Mouse (Mus musculus): ENCODE data around the gene Armc2. TPM values are rescaled to one million over a fixed set of nuclear protein-coding genes. Genes with fewer than 3 reads are reported as not detected.

Gene Armc2
- total RNA-seq, 2 experiments from 2014 or later, result 0.16 to 0.33 TPM

DNA sequence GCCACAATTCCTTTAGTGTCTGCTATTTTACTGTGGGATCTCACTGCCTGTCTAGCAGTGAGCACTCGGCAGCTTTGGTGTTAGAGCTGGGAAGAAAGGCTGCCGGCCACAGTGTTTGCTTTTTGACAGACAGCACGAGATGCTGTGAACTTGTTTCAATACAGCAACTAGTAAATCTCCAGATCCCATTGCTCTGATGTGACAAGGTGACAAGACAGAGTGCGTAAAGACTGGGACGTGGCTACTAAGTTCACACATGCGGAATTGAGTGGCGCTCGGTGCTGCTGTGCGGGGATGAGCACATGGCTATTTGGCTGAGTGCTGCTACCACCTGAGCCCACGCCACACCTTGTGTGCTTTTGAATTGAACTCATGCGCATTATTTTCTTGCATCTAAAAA is 110.8 kb downstream of the Armc2 start:
- DNase-seq, result no peak

DNA sequence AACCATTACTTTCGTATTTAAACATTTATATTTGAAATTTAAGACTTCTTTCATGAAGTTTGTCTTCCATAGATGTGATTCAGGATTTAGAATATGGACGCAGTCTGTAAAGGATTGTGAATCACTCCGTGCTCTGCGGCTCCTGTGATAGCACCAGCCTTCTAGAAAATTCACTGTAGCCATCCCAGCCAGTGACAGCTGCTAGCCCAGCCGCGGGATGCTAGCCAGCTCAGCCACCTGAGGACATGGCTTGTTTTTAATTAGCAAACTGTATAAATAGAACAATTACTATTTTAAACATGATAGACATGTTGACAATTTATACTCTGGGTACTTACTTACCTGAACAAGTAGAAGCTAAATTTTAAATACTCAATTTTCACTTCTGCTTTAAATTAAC is 116.4 kb downstream of the Armc2 start:
- no peak for DNase-seq

DNA sequence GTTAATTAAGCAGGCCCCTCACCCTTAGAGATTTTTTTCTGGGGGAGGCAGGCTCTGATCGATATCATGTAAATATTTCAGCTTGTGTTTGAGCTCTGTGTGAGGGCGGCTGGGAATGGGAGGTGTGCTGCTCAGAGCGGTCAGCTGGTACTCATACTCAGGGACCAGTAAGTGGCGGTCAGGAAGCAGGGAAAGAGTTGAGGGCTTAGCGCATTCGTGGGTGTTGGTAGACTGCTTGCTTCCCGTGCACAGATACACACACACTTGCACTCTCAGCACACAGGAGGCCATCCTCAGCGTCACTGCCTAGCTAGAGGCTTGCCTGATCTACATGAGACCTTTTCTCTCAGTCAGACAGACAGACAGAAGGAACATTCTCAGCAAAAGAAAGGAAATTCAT is 116.8 kb downstream of the Armc2 start:
- DNase-seq, result no peak

DNA sequence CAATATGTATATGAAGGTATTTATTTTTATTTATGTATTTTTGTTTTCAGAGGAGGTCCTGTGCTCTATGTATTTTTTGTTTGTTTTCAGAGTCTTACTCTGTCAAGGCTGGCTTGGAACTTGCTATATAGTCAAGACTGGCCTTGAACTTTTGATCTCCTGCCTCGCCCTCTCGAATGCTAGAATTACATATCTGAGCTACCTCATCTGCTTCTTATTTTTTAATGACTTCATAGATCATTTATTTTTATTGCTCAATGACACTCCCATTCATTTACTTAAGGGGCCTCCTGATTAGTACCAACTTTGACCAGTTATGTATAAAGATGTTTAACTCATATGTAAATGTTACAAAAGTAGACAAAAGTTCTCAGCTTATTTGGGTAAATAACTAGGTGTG is 121.4 kb downstream of the Armc2 start:
- no peak for DNase-seq

DNA sequence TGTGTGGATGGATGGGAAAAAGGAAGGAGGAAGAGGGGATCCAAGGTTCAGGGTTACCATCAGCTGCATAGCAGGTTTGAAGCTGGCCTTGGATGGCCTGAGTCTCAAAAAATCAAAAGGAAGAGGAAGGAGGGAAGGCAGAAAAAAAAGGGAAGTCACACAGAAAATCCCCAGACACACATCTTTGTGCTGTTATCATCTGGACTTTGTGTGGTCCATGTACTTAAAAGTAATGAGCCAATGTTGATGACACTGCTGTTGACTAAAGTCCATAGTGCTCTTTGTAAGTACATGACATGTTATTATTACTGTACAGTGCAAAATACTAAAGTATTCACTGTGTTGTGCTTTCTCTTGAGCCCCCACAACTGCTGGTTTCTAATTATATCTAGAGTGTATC is 121.8 kb downstream of the Armc2 start:
- no peak for DNase-seq

DNA sequence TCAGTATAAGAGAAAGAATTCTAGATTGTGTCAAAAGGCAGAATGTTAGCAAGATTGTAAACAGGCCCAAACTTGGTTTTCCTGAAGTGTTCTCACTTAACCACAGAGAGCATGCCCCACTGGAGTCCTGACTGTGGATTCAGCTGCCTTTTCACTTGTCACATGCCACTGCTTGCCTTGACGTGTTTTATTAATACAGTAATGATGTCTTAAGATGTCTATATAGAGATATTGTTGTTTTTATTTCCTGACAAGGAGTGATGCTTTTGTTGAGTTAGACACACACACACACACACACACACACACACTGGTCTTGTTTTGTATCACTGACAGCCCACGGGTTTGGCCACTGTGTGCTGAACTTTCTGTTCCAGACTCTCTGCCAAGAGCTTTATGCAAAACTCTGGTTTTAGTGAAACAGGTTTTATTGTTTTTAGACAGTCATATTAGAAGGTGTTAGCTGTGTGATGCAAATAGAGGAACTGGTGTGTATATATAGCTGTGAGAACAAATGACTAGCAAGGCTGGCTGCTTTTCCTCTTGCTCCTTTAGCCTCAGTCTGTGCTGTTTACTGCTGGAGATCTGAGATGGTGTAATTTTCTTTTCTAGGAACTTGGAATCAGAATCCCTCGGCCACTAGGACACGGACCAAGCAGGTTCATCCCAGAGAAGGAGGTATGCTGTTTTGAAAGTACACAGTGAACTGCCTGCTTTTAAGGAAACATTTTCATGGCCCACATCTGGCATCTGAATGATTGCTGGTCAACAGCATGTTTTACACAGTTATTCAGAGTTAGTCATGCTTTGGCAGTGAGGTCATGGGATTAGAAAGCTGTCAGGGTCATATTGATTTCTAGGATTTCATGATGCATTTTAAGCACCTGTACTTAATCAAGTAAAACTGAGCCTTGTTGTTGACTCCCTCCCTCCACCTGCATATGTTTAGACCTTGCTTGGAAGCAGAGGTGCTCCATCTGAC is 124.5 kb downstream of the Armc2 start:
- DNase-seq, result peak; percentile 77

DNA sequence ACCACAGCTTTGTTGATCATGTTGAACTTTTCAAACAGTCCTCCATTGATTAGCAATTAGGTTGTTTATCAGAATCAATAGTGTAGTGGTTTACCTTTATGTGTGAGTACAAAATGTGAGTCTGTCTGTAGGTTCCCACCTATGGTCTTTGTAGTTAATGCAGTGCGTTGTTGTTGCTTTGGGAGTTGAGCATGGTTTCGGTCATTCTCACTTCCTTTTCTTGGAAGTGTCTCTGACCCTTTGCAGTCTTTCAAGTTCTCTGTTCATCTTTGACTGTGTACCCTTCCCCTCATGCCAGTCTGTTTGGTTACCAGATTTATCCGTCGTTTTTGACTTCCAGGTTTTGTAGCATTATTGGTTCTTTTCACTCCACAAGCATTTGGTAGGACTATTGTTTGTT is 126.9 kb downstream of the Armc2 start:
- no peak for DNase-seq

DNA sequence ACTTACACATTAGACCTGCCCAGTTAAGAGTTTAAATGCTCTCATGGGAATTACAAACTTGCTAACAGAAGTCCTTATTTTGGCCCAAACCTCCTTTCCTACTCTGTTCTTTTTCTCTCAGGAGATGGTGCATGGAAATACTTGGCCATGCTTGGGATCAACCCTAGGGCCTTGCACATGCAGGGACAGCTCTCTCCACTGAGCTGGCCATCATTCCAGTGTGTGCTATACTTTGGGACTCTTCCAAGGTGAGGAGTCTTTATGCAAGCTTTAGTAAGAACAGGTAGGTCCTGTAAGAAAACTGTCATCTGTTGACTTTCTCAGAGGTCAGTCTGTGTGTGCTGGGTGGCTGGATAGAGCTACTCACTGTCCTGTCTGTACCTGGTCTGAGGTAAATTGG is 127.7 kb downstream of the Armc2 start:
- DNase-seq, result no peak

DNA sequence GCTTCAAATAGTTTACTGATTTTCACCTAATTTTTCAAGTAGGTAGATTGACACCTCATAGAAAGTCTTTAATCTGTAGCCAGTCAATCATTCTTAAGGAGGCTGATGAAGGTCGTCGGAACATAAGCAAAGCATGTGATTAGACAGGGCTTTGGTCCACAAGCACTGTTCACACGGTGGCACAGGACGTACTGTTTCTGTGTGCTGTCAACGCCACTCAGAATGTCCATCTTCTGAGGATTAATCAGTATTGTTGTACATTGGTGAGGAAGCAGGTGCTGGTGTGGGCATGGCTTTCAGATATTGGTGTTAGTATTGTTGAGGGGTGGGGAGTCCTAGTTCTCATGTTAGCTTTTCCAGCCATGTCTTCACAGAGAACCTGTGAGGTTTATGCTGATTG is 128.7 kb downstream of the Armc2 start:
- no peak for DNase-seq

DNA sequence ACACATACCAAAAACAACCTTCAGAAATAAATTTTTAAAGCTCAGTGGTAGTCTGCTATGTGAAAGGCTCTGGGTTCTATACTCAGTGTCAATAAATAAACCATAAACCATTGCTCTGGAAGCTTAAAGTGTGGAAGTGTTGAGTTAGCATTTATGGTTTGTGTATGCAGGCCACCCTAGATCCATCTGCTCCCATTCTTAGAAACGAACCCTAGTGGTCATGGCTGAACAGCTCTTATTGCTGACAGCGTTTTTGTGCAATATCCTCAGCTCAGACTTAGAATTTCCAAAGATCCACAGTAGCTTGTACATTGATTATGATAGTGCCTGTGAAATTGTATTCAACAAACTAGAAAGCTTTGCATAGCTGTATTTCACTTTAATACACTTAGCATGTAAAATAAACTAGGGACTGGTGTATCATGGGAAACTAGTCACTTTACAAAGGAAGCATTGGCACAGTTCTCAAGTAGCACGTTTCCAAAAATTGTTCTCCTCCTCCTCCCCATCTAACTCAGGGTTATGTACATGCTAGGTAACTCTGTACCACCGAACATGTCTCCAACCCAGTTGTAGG is 129.8 kb downstream of the Armc2 start:
- DNase-seq, result no peak

DNA sequence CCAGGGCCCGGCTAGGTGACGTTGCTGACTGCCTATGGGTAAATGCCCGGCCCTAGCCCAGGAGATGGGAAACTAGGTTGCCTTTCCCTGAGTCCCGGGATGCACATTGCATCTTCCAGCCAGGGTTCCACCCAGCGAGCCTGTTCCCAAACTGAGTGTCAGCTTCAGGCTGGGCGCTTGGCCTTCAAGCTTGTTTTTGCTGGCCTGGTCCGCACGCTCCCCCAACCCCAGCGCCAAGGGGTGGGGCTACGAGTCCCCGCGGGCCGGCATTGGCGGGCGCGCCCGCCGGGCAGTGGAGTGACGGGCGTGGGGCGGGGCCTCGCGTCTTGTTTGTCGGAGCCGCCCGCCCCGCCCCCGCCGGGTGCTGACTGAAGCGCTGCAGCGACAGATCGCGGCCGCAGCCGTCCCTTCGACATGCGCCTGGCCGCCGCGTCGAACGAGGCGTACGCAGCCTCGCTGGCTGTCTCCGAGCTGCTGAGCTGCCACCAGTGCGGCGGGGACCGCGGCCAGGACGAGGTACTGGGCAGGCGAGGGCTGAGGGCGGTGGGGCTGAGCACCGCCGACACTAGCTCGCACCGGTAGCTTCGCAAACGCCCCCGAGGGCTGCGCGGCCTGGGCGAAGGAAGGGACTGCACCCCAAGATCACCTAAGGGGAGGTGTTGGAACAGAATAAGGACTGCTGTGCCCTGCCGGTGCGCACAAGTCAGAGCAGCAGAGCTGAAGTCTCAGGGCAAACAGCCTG is 131.0 kb downstream of the Armc2 start:
- DNase-seq, result peak; percentile 99

DNA sequence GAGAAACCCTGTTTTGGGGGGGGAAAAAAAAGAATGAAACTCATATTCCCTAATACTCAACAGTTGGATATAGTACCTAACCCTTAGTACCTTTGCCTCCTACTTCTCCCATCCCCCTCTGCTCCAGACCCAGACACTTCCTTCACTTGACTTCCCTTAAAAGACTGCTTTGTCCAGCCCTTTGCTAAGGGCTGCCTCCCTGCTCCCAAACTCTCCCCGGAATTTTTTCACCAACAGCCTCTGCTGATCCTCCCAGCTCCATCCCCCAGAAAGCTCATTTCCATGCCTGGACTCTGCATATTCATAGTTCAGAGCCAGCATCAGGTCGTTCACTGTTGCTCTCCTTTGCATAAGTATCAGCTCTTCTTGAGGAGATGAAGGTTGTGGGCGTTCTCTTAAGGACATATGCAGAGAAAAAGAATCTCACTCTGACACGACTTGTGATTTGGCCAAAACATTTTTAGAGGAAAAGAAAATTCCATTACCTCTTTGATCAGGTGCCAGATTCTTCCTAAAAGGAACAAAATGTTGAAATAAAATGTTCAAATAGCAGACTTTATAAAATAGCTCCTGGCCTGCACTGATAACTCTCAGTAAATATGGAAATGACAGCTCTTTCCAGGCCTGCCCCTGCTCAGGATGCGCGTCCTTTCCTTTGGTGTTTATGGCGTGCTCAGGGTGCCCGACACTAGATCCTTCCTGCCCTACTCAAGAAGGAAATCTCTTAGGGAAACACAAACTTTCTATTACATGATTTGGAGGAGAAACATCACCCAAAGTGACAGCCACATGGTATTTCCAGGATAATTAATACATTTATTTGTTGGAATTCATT is 134.3 kb downstream of the Armc2 start:
- DNase-seq, result no peak

DNA sequence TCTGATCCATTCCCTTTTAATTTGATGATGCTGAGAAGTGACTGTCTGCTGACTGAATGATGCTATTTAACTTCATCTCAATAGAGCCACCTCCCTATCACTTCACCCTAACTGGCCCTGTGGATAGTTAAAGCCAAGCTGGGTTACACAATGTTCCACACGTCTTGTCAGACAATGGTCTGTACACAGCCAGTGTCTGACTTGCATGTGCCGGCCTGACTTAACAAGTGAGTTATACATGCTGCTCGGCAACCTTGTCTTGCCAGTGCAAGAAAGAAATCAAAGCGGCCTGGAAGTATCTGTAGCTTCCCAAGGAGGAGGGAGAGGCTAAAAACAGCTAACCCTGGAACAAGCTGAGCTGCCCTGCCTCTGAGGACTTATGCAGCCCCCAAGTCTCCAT is 136.8 kb downstream of the Armc2 start:
- DNase-seq, result no peak

DNA sequence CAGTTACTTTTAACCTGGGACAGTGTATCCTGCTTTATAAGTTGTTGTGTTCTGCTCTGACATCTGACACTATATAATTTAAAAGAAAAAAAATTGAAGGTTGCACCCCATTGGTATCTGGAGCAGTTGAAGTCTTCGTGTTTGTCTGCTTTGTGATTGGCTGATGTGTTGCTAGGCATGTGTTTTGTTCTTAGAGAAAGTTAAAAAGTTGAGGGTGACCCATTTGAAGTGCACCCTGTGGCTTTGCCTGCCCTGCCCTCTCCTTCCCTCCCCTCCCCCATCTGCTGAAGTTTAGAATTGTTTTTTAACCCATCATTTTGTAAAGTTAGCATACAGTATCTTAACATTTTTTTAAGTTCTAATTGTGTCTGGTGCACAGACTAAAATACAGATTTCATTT is 137.5 kb downstream of the Armc2 start:
- DNase-seq, result no peak

DNA sequence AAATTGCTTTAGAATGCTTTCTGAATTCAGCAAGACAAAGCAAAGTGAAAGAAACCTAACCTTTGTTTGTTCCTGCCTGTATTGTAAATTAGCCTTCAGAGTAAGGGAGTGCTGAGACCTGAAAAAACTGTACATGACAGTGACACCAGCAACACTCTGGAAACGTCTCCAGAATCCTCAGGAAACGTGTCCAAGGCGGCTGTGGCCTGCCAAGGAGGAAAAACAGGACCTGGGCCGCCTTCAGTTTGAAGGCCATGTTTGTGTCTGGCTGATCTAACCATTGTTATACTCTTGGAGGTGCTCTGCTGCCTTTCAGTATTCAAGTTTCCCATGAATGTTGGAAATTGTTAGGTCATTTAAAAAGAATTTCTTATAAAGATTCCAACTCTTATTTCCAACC is 138.0 kb downstream of the Armc2 start:
- DNase-seq, result peak; percentile 29

DNA sequence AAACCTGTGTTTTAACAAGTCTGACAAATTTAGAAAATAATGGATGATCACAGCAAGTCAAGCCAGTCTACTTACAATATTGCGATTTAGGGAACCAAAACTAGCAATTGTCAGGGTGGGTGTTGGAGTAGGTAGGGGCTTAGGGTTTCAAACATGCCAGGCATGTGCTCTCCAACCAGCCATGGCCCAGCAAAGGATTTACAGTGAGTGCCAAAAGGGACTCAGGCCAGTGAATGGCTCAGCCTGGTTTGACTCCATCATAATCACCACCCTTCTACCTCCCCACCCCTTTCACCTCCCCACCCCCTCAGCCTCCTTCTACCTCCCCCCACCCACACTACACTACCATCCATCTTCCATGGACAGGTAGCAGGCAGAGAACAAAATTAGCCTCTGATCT is 138.6 kb downstream of the Armc2 start:
- DNase-seq, result no peak

DNA sequence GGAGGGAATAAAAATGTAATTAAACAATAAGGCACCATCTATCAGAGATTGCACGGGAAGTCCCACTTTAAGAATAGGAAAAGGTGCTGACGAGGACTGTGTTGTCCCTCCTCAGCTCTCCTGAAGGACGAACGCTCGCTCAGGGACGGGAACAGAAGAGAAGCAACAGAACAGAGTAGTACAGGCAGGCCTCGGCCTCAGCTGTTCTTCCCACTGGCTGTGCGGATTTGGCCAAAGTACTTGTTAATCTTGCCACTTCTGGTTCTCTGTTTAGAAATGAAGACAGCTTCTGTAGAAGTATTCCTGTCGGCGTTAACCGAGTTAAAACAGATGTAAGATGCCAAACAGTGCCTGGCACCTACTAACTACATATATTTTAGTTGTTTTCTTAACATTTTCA is 139.9 kb downstream of the Armc2 start:
- no peak for DNase-seq

DNA sequence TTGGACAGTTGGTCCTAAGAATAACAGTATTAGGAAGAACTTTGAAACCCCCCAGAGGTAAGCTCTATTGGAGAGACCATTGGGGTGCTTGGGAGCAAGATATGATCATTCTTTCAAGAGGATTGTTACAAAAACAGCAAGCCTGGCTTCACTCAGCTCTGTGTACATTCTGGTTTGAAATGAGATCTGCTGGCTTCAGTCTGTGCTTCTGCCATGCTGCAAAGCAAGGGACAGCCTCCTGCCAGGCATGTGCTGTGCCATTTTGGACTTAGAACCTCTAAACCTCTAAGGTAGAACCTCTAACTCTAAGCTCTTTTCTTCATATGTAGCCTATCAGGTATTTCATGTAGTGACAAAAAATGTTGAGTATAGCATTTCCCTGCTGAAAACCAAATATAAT is 142.6 kb downstream of the Armc2 start:
- DNase-seq, result no peak

DNA sequence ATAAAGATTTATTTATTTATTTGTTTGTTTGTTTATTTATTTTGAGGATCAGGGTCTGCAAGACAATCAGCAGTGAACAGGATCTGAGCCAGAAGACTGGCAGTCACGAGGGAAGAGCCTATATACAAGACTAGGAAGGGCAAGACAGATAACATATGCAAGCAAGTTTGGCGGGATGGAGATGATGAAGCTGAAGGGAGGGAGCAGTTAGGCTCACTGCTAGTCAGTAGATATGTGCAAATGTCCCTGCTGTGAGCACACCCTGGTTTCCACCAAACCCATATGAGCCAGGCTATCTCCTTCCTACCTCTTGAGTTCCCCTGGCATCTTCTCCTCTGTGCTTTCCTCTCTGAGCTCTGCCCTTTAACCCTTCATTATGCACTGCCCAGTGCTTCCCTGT is 146.7 kb downstream of the Armc2 start:
- no peak for DNase-seq

DNA sequence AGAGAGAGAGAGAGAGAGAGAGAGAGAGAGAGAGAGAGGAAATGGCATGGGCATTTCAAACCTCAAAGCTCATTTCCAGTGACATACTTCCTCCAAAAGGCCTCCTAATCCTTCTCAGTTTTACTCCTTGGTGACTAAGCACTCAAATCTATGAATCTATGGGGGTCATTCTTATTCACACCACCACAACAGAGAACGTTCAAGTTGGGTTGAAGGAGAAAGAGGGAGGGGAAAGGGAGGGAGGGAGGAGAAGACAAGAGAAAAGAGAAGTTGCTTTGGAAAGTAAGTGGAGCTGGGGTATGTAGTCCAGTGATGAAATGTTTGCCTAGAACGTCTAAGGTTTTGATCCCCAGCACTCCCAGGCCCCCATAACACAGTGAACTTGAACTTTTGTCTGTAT is 148.1 kb downstream of the Armc2 start:
- no peak for DNase-seq

DNA sequence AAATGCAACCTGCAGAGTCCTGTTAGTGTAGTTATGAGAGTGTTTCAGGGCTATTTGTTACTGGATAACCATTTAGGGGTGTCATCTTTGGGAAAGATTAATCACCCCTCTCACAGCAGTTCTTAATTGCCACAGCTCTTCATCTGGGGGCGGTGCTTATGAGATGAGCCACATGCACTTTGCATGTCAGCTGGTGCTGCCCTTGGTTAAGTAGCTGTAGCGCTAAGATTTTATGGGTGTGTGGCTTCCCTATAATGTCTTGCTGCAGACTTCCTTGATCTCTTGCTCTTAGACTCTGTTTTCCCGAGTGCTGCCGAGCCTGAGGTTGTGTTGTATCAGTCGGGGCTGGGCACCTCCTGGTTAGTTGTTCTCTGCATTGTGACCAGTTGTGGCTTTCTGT is 150.3 kb downstream of the Armc2 start:
- DNase-seq, result no peak

DNA sequence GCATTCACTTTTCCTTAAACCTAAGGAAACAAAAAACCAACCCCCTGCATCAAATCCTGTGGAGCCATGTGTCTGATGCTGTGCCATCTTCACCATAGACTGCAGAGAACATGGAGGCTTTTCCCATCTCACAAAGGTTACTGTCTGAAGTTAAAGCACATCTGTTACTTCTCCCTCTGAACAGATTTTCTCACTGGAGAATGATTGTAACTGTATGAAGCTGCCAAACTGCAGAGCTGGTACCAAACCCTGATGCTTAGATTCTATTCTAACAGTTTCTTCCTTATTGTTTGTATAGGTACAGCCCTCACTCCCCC is 151.4 kb downstream of the Armc2 start:
- DNase-seq, result no peak
